Mouse (Mus musculus): ENCODE measurements around the gene Tex2.

DNA sequence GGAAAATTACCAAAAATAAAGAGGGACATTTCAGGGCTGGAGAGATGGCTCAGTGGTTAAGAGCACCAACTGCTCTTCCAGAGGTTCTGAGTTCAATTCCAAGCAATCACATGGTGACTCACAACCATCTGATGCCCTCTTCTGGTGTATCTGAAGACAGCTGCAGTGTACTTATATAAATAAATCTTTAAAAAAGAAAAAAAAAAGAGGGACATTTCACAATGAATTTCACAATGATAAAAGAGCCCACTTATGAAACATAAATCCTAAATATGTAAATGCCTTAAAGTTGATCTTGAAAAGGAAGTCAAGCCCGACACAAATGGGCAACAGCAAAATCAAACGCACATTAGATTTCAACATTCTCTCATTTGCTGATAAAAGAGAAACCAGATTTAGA lies 115.3 kb downstream of the Tex2 start:
- TF ChIP-seq CTCF (IDR thresholded peaks at IDR 0.05; ENCODE audit: borderline replicate concordance, insufficient read depth, low read depth, low read length) (no peak), POLR2A (IDR thresholded peaks at IDR 0.05; ENCODE audit: borderline replicate concordance, insufficient read depth, low read length) (no peak)

Measured in cerebellum, adult 2 months (tissue).